Mouse (Mus musculus) megakaryocyte progenitor cell, adult 5-6 weeks (primary cell): ENCODE measurements around the gene Odf3. TPM values are rescaled to one million over a fixed set of nuclear protein-coding genes. Genes with fewer than 3 reads are reported as not detected.

Experiments
- ATAC-seq: replicated peaks from 2 replicates; pipeline ENCODE4 v1.8.0; 2016; ENCODE audit warnings: mild to moderate bottlenecking, moderate TSS enrichment, inconsistent platforms; ENCODE audit not compliant: poor library complexity
- total RNA-seq, 2 experiments: library from RNA; stranded (forward) in 1 of 2; stranded (reverse) in 1 of 2; fragments of 157-497, 149-512 nt in 1 of 2; fragments of 200-1000 nt in 1 of 2; gene quantifications; 2 replicates each; pipeline versions ENCODE4 v1.2.3 to v1.2.4; 2015 to 2017

Gene Odf3
- total RNA-seq, 2 experiments from 2014 or later: not detected

- no peak for ATAC-seq
Observed at GRCm38 (mm10) chr7:140843806-140844205, 3.8 kb upstream of the Odf3 start.

- peak; percentile 96 for ATAC-seq
Observed at GRCm38 (mm10) chr7:140844905-140845665, 2.5 kb upstream of the Odf3 start, which contains the start of gene Scgb1c1. TSS of gene Scgb1c1 (plus strand) at chr7:140845547.

DNA sequence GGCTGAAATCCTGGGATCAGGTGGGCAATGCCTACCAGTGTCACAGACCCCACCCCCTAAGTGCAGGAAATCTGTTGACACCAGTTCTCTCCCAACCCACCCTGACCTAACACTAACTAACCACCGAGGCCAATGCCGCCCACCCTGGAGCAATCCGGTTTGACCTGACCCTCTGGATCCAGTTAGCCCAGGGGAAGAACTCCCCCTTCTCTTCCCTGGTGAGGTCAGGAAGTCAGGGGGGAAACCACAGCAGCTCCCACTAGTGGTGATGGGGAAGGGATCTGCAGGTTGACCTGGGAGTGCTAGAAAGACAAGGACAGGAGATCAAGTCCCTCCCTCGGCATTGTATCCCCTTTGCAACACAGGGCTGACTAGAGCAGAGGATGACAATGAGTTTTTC lies 1.9 kb upstream of the Odf3 start:
- ATAC-seq: no peak

GRCm38 (mm10) chr7:140846676-140847075 lies 929 bp upstream of the Odf3 start:
- ATAC-seq: no peak

- ATAC-seq: no peak
Observed at GRCm38 (mm10) chr7:140848591-140848990, 986 bp downstream of the Odf3 start.

DNA sequence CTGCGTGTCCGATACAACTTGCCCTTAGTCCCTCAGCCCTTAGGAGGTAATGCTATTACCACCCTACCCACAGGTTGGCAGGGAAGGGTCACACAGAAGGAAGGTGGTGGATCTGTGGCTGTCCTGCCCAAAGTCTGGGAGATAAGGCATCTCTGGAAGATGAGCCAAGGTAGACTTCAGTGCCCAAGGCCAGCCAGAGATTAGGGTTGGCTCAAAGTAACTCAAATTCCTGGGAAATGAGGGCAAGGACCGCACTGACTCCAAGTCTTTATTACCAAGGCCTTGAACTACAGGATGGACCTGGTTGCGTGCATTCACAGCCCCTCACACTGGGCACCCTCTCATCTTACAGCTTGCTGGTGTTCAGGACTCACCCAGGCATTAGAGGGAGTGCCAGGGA lies 4.3 kb downstream of the Odf3 start:
- ATAC-seq: no peak

GRCm38 (mm10) chr7:140853386-140853785 lies 5.8 kb downstream of the Odf3 start:
- no peak for ATAC-seq

DNA sequence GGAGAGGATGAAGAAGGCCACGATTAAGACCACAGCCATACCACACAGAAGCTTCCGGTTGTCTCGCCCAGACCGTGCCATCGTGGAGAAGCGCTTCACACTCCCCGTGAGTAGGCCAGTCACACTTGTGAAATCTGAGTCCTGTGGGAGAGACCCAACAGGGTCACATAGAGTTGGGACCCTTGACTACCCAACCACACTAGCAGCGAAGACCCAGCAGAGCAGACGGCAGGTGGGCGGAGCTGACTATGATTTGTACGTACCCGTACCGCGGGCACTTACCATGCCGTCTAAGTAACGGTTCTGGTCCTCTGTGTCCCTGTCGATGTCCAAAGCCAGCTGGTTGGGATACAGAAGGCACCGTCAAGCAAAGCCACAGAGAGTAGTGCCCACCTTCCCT lies 6.9 kb downstream of the Odf3 start:
- ATAC-seq: no peak

DNA sequence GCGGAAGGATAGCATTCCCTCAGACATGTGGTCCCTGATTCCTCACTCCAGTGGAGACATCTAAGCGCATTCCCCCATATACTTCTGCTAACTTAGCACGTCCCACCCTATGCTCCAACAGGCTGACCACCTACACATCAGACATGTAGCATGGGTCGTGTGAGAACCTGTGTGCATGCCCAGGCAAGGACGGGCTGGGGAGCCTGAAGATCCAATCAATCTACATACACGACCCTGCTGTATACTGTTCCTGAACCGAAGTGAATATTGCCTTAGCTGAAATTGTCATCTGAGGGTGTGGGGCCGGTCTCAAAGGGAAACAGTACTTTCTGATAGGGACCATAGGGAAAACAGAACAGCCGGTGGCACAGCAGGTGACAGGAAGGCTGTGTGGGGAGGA lies 7.6 kb downstream of the Odf3 start:
- ATAC-seq: no peak

- ATAC-seq: peak; percentile 54
Observed at GRCm38 (mm10) chr7:140855860-140856784, 8.5 kb downstream of the Odf3 start, which contains the start of gene Gm45785. TSS of gene Gm45785 (minus strand) at chr7:140856331.

DNA sequence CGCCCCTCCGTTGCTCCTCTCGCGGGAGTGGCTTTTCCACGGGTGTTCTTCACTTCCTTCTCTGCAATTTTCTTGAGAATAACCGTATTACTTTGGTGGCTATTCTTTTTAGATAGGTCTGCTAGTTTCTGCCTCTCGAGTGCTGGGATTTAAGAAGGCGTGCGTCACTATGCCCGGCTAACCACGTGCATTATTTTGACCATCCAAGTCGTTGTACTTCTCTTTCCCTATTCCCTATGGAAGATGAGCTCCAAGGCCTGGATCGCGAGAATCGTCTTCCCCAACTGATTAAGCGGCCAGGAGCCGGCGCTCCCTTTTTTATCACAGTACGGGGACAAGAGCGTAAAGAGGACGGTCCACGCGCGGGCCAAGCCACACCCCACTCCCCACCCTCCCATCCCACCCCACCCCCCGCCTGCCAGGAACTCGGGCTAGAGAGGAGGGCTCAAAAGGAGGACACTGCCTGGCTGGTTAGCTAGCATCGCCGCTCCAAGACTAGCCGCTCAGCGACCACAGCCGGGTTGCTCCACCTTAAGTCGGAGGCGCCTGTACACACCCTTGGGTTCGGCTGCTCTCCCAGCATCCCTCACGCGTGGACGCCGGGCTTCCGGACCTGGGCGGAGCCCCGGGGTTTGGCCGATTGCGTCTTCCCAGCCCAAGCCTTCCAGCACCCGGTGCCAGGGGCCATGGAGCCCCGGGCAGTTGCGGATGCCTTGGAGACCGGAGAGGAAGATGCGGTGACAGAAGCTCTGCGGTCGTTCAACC lies 9.4 kb downstream of the Odf3 start, which contains the start of gene Ric8a:
Gene Ric8a (plus strand): TSS at position 173 of the 765 bp plus-strand sequence.
- ATAC-seq: peak; percentile 59

- no peak; the same call in 1 of the 2 replicates for ATAC-seq
Observed at GRCm38 (mm10) chr7:140857550-140858505, 10.2 kb downstream of the Odf3 start, which contains the start of gene Bet1l. TSS of gene Bet1l (minus strand) at chr7:140857577.

DNA sequence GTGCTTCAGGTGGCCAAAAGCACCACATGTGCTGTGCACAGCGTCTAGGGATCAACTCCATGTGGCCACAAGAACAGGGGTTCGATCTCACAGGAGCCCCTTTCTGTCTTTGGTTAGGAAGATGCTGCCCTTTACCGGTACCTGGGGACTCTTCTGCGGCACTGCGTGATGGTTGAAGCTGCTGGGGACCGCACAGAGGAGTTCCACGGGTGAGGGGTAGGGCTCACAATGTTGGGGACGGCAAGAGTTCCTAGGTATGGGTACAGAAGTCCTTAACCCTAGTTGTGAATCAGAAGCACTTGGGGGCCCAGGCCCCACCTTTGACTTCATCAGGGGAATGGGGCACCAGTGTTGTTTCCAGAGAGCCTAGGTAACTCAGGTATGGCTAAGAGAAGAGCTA lies 11.1 kb downstream of the Odf3 start:
- ATAC-seq: no peak

- no peak for ATAC-seq
Observed at GRCm38 (mm10) chr7:140859997-140860396, 12.4 kb downstream of the Odf3 start.

GRCm38 (mm10) chr7:140860728-140861127 lies 13.1 kb downstream of the Odf3 start:
- no peak for ATAC-seq

GRCm38 (mm10) chr7:140864761-140865160 lies 17.2 kb downstream of the Odf3 start:
- no peak for ATAC-seq

GRCm38 (mm10) chr7:140874224-140874623 lies 26.6 kb downstream of the Odf3 start:
- ATAC-seq: peak; percentile 83

GRCm38 (mm10) chr7:140877364-140877763 lies 29.8 kb downstream of the Odf3 start:
- peak; percentile 33 for ATAC-seq

GRCm38 (mm10) chr7:140879355-140879754 lies 31.8 kb downstream of the Odf3 start:
- peak; percentile 30 for ATAC-seq

- no peak for ATAC-seq
Observed at GRCm38 (mm10) chr7:140880419-140880818, 32.8 kb downstream of the Odf3 start.
